Mouse (Mus musculus): ENCODE results near the gene Ubtd1. TPM values are rescaled to one million over a fixed set of nuclear protein-coding genes. Genes with fewer than 3 reads are reported as not detected.

The Ubtd1 gene
- polyA plus RNA-seq, 1 experiment: 73.0 TPM

DNA sequence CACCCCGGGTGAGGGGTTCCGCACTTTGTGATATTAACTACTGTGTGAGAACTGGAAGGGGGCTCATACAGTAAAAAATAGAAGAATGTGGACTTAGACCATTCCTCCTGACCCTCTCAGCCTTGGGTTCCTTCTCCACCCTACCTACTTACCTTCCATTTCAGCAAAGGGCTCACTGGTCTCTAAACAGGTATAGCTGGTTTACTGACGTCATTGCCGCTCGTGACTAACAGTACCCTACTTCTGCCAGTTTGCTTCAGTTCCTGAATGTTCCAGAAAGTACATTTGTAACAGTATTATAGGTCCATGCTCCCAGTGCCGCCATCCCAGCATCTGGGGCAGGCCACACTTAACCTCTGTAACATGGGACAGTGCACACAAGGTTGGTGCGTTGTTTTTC is 12.5 kb downstream of the Ubtd1 start:
- no peak for TF ChIP-seq CEBPB (IDR thresholded peaks at IDR 0.05; ENCODE audit: low read depth)
- TF ChIP-seq MAX (IDR thresholded peaks at IDR 0.05): no peak
- no peak for TF ChIP-seq CTCF (IDR thresholded peaks at IDR 0.05; ENCODE audit: control insufficient read depth, insufficient read depth, insufficient read length)
- no peak for TF ChIP-seq USF1 (IDR thresholded peaks at IDR 0.05; ENCODE audit: low read depth)
- TF ChIP-seq MYOD1 (IDR thresholded peaks at IDR 0.05; ENCODE audit: control insufficient read depth, insufficient read length, low read depth): no peak
- no peak for TF ChIP-seq FOSL1 (IDR thresholded peaks at IDR 0.05; ENCODE audit: insufficient read depth, low read length, poor library complexity, severe bottlenecking)
- no peak for TF ChIP-seq MYOG (IDR thresholded peaks at IDR 0.05; ENCODE audit: control insufficient read depth, extremely low read depth, insufficient read length)
- H3K4me3 ChIP-seq (ENCODE audit: insufficient read depth, poor library complexity, severe bottlenecking): no peak overlapping the region
- H3K79me2 ChIP-seq (ENCODE audit: control insufficient read depth, insufficient read depth): peaks cover 90% of the 10 kb centered on the region
- H3K36me3 ChIP-seq (ENCODE audit: control insufficient read depth, insufficient read depth): peaks cover 7% of the 10 kb centered on the region
- no peak overlapping the region for H3ac ChIP-seq (ENCODE audit: control insufficient read depth, insufficient read length, low read depth)
- no peaks in the 10 kb centered on the region for H3K27me3 ChIP-seq (ENCODE audit: control insufficient read depth, insufficient read depth, insufficient read length)
- H3K79me3 ChIP-seq (ENCODE audit: low read depth): peaks cover 61% of the 10 kb centered on the region

DNA sequence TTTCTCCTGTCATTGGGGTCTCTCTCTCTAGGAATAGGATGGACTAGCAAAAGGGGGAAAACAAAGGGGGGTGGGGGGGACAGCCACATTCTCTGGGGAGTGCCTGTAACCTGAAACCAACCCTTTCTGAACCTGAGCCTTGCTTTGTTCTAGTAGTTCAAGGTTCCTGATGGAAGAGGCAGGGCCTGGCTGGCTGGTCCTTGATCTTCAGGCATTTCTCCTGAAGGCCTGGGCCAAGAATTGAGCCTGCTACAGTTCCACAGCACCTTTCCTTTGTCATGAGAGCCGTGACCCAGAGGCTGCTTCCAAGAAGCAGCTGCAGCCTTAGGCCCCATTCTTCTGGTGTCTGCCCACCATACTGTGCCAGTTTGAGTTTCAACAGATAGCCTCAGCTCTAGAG is 13.9 kb downstream of the Ubtd1 start:
- peaks cover 7% of the 10 kb centered on the region for H3K36me3 ChIP-seq (ENCODE audit: control insufficient read depth, insufficient read depth)
- H3K79me3 ChIP-seq (ENCODE audit: low read depth): peaks cover 58% of the 10 kb centered on the region
- H3K4me3 ChIP-seq (ENCODE audit: insufficient read depth, poor library complexity, severe bottlenecking): no peak overlapping the region
- peaks cover 88% of the 10 kb centered on the region for H3K79me2 ChIP-seq (ENCODE audit: control insufficient read depth, insufficient read depth)
- H3ac ChIP-seq (ENCODE audit: control insufficient read depth, insufficient read length, low read depth): no peak overlapping the region
- no peaks in the 10 kb centered on the region for H3K27me3 ChIP-seq (ENCODE audit: control insufficient read depth, insufficient read depth, insufficient read length)
- TF ChIP-seq CEBPB (IDR thresholded peaks at IDR 0.05; ENCODE audit: low read depth): no peak
- TF ChIP-seq MYOD1 (IDR thresholded peaks at IDR 0.05; ENCODE audit: control insufficient read depth, insufficient read length, low read depth): no peak
- TF ChIP-seq USF1 (IDR thresholded peaks at IDR 0.05; ENCODE audit: low read depth): no peak
- no peak for TF ChIP-seq FOSL1 (IDR thresholded peaks at IDR 0.05; ENCODE audit: insufficient read depth, low read length, poor library complexity, severe bottlenecking)
- TF ChIP-seq MAX (IDR thresholded peaks at IDR 0.05): no peak

GRCm38 (mm10) chr19:41997090-41997489 is 15.5 kb downstream of the Ubtd1 start:
- TF ChIP-seq MYOG (IDR thresholded peaks at IDR 0.05; ENCODE audit: control insufficient read depth, extremely low read depth, insufficient read length) (no peak), USF1 (IDR thresholded peaks at IDR 0.05; ENCODE audit: low read depth) (no peak), FOSL1 (IDR thresholded peaks at IDR 0.05; ENCODE audit: insufficient read depth, low read length, poor library complexity, severe bottlenecking) (no peak), MAX (IDR thresholded peaks at IDR 0.05) (no peak), MYOD1 (IDR thresholded peaks at IDR 0.05; ENCODE audit: control insufficient read depth, insufficient read length, low read depth) (no peak), CTCF (IDR thresholded peaks at IDR 0.05; ENCODE audit: control insufficient read depth, insufficient read depth, insufficient read length) (no peak), CEBPB (IDR thresholded peaks at IDR 0.05; ENCODE audit: low read depth) (no peak)
- Histone ChIP-seq H3K36me3 (ENCODE audit: control insufficient read depth, insufficient read depth) (peaks cover 4% of the 10 kb centered on the region), H3ac (ENCODE audit: control insufficient read depth, insufficient read length, low read depth) (no peak overlapping the region), H3K79me3 (ENCODE audit: low read depth) (peaks cover 55% of the 10 kb centered on the region), H3K79me2 (ENCODE audit: control insufficient read depth, insufficient read depth) (peaks cover 88% of the 10 kb centered on the region), H3K27me3 (ENCODE audit: control insufficient read depth, insufficient read depth, insufficient read length) (no peaks in the 10 kb centered on the region), H3K4me3 (ENCODE audit: insufficient read depth, poor library complexity, severe bottlenecking) (no peak overlapping the region)

DNA sequence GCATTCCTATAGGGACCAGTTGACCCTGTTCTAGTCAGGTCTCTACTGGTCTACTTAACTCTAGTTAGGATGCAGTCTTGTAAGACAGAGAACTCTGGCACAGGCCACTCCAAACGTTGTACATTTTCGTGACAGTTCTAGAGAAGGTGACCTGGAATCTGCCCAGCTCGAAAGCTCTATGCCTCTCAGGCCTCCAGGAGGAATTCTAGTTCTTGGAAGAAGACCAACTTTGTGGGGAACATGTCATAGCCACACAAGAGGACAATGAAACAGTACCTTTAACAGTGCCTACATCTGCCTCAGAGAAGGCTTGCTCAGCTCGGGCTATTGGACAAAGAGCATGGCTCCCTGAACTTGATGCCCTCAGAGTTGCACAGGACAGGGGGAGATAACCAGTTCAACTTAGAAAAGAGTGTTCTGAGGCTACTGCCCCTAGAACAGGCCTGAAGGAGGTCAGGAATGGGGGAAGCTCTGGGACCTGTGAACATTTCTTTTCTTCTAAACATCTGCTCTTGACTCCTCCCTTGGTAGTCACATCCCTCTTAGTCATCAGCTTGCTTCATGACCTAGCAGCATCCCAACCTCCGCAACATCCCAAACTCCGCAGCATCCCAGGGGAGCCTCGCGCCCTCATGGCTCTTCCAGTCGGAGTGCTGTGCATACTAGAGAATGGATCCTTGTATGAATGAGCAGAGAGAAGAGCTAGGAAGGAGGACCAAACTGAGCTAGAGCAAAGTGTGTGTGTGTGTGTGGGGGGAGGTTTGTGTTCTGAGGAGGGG is 17.4 kb downstream of the Ubtd1 start:
- Histone ChIP-seq H3K36me3 (ENCODE audit: control insufficient read depth, insufficient read depth) (peaks cover 4% of the 10 kb centered on the region), H3K79me3 (ENCODE audit: low read depth) (peaks cover 69% of the 10 kb centered on the region), H3ac (ENCODE audit: control insufficient read depth, insufficient read length, low read depth) (no peak overlapping the region), H3K79me2 (ENCODE audit: control insufficient read depth, insufficient read depth) (peaks cover 92% of the 10 kb centered on the region), H3K4me3 (ENCODE audit: insufficient read depth, poor library complexity, severe bottlenecking) (no peak overlapping the region), H3K27me3 (ENCODE audit: control insufficient read depth, insufficient read depth, insufficient read length) (no peaks in the 10 kb centered on the region)
- TF ChIP-seq USF1 (IDR thresholded peaks at IDR 0.05; ENCODE audit: low read depth) (no peak), FOSL1 (IDR thresholded peaks at IDR 0.05; ENCODE audit: insufficient read depth, low read length, poor library complexity, severe bottlenecking) (peak; percentile 15), MAX (IDR thresholded peaks at IDR 0.05) (peak; percentile 63), CEBPB (IDR thresholded peaks at IDR 0.05; ENCODE audit: low read depth) (peak; percentile 67)

- Histone ChIP-seq H3ac (ENCODE audit: control insufficient read depth, insufficient read length, low read depth) (no peak overlapping the region), H3K36me3 (ENCODE audit: control insufficient read depth, insufficient read depth) (peaks cover 4% of the 10 kb centered on the region), H3K79me3 (ENCODE audit: low read depth) (peaks cover 70% of the 10 kb centered on the region), H3K27me3 (ENCODE audit: control insufficient read depth, insufficient read depth, insufficient read length) (no peaks in the 10 kb centered on the region), H3K79me2 (ENCODE audit: control insufficient read depth, insufficient read depth) (peaks cover 92% of the 10 kb centered on the region), H3K4me3 (ENCODE audit: insufficient read depth, poor library complexity, severe bottlenecking) (no peak overlapping the region)
- TF ChIP-seq CTCF (IDR thresholded peaks at IDR 0.05; ENCODE audit: control insufficient read depth, insufficient read depth, insufficient read length) (no peak), FOSL1 (IDR thresholded peaks at IDR 0.05; ENCODE audit: insufficient read depth, low read length, poor library complexity, severe bottlenecking) (no peak), CEBPB (IDR thresholded peaks at IDR 0.05; ENCODE audit: low read depth) (no peak), MYOG (IDR thresholded peaks at IDR 0.05; ENCODE audit: control insufficient read depth, extremely low read depth, insufficient read length) (no peak), MAX (IDR thresholded peaks at IDR 0.05) (no peak)
Observed at GRCm38 (mm10) chr19:41999688-42000283, 18.2 kb downstream of the Ubtd1 start.

Measured in C2C12 (cell line).